Mouse (Mus musculus) CD4-positive, CD25-positive, alpha-beta regulatory T cell, adult 2 months (primary cell): Measurements from ENCODE around the gene Tmem151b.
A peak's percentile ranks its signal among the peaks of the same experiment; 100 is the strongest.

ENCODE experiments used
- DNase-seq: peaks from one replicate; pipeline ENCODE4 v3.0.0-alpha.2; 2012; ENCODE audit warnings: low read depth, low spot score

The Tmem151b gene

DNA sequence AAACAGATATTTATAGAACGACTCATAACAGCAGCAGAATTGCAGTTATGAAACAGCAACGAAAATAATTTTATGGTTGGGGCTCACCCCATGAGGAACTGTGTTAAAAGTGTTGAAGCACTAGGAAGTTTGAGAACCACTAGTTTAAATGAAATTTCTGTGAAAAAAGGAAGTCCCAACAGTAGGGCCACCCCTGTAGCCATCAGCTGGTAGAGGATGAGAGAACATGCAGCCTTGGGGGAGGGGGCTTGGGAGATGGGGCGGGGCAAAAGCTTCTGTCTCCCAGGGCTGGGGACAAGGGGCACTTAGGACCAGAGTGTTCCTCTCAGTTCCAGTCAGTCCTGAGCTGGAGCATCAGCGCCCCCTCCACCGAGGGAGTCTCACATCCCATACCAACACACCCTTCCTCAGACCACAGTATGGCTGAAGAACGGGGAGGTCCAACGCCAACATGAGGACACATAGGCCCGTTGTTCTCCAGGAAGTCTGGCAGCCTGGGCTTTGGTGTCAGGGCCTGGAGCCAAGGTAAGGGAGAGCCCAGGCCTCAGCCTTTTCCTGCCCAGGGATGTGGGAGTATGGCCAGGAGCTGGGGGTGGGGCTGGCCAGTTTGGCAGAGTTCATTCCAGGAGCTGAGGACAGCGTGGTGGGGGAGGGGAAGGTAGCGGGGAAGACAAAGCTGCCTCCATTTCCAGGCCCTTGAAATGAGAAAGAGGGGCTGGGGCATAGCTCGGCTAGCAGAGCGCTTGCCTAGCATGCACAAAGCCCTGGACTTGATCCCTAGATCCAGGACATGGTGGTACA is 34.8 kb upstream of the Tmem151b start:
- DNase-seq: no peak

DNA sequence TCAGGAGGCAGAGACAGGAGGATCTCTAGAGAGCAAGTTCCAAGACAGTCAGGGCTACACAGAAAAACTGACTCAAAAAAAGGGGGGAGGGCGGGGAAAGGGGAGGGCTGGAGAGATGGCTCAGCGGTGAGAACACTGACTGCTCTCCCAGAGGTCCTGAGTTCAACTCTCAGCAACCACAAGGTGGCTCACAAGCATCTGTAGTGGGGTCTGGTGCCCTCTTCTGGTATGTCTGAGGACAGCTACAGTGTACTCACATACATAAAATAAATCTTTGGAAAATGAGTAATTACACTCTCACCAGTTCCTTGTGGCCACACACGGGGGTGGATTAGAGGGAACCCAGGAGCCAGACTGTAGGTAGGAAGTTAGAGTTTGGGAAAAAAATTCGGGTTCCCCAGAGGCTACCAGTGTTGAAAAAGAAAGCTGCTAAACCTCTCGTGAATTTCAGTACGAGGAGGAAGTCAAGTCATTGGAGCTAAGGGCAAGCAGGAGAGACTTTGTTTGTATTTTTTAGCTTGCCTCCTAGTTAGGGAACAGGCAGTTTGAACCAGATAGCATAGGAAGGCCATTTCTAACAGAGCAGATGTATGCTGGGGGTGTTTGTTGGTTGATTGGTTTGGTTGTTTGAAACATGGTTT is 33.4 kb upstream of the Tmem151b start:
- DNase-seq: peak; percentile 76

- DNase-seq: no peak
These were observed 32.7 kb upstream of the Tmem151b start for GRCm38 (mm10) chr17:45582188-45582587.

DNA sequence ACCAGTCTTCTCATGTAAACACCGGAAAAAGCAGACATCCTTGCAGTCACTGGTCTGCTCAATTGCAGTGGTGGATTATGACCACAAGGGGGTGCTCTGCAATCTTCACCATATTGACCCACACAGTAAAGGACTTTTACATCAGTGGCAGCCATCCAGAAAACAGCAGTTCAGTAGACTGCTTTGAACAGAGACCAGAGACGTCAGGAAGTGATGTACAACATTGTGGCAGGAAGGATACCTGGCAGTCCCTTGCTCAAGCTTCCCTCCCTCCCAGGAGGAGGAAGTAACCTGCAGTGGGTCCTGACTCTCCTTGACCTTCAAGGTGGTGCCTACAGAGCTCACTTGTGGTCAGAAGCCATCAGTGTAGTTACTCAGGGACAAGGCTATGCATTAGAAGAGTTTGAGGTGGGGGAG is 32.1 kb upstream of the Tmem151b start:
- DNase-seq: peak; percentile 90

GRCm38 (mm10) chr17:45580958-45581477 is 31.5 kb upstream of the Tmem151b start:
- DNase-seq: no peak

DNA sequence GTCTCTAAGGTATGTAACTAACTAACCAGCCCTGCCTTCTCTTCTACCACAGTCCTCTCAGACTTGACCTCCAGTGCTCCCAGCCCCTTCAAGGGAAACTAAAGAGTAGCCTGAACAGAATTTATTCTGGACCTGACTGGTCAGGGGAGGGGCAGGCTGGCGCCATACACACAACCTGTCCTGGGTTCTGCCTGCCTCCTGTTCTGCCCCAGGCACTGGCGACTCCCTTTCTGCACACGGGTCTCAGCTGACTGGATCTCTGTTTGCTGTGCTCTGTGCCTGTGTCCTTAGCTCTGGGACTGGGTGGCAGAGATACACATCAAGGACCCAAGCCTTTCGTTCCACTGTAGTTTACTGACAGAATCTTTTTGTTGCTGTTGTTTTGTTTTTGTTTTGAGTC is 30.1 kb upstream of the Tmem151b start:
- no peak for DNase-seq

GRCm38 (mm10) chr17:45578843-45579242 is 29.4 kb upstream of the Tmem151b start:
- peak; percentile 73 for DNase-seq

DNA sequence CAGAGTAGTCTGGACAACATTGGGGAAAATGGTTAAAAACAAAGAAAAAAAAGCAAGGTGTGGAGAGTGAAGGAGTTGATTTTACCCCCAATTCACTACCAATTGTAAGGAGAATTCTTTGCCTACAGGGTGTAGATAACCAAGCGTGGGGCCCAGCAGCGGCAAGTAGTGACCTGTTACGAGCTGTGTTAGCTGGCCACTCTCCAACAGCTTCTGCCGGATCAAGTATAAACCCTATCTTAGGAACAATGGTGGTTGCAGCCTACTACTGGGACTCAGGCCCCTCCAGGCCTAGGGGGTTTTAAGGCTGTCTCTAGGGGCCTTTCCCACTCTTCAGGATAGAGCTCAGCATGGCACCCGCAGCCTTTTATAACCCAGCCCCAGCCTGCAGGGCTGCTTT is 28.8 kb upstream of the Tmem151b start:
- no peak for DNase-seq

GRCm38 (mm10) chr17:45575123-45575897 is 25.8 kb upstream of the Tmem151b start:
- no peak for DNase-seq

DNA sequence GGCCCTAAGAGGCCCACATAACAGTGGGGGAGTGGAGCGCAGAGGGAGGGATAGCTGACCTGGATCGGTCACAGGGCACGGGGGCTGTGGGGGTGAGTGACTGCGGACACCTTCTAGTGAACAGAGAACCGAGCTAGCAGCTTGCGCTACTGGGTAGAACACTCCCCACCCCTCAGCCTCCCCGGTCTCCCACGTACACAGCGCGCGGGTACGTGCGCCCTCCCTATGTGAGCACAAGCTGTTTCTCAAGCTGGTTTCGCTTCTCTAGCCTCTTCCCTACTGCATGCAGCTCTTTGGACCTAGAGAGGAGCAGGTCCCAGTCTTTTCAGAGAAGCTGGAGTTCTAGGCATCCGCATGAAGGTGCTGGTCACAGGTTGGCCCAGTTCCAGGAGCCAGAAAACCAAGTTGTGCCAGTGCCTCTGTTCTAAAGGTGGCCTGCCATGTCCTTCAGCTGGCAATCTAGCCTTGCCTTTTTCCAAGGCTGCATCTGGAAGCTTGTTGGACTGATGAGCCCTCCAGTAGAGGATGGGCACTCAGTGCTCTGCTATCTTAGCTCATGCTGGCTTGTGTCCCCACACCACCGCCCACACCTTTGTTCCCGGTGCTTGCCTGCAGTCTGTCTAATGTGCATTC is 24.8 kb upstream of the Tmem151b start:
- DNase-seq: peak; percentile 87

DNA sequence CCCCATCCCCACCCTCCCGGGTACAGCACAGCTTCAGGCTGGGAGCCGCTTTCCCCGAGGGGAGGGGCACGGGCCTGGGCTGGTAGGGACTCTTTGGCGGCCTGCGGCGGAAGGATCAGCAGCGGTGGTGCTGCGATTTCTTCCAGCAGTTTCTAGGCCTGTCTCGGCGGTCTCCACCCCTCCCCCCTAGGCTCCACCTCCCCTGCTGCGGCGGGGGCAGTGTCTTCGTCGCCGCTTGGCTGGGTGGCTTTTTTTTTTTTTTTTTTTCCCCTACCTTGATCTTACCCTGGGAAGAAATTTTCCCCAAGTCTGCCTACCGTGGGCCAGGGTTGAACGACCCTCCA is 24.3 kb upstream of the Tmem151b start:
- DNase-seq: peak; percentile 98

GRCm38 (mm10) chr17:45573087-45573779 is 23.8 kb upstream of the Tmem151b start, which contains the start of gene Hsp90ab1:
Gene Hsp90ab1 (minus strand): TSS chr17:45573271.
- DNase-seq: peak; percentile 99

- peak; percentile 86 for DNase-seq
These were observed 22.9 kb upstream of the Tmem151b start for GRCm38 (mm10) chr17:45572103-45573086.

- peak; percentile 42 for DNase-seq
These were observed 20.5 kb upstream of the Tmem151b start for GRCm38 (mm10) chr17:45569999-45570398.

GRCm38 (mm10) chr17:45568990-45569389 is 19.5 kb upstream of the Tmem151b start:
- DNase-seq: peak; percentile 26

GRCm38 (mm10) chr17:45567162-45567601 is 17.7 kb upstream of the Tmem151b start:
- no peak for DNase-seq

DNA sequence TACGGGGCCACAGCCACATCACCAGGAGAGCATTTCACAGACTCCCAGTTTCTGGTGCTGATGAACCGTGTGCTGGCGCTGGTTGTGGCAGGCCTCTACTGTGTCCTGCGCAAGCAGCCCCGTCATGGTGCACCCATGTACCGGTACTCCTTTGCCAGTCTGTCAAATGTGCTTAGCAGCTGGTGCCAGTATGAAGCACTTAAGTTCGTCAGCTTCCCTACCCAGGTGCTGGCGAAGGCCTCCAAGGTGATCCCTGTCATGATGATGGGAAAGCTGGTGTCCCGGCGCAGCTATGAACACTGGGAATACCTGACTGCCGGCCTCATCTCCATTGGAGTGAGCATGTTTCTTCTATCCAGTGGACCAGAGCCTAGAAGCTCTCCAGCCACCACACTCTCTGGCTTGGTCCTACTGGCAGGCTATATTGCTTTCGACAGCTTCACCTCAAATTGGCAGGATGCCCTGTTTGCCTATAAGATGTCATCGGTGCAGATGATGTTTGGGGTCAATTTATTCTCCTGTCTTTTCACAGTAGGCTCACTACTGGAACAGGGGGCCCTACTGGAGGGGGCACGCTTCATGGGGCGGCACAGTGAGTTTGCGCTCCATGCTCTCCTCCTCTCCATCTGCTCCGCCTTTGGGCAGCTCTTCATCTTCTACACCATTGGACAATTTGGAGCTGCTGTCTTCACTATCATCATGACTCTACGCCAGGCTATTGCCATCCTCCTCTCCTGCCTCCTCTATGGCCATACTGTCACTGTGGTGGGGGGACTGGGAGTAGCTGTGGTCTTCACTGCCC is 17.1 kb upstream of the Tmem151b start:
- no peak for DNase-seq

GRCm38 (mm10) chr17:45566031-45566359 is 16.5 kb upstream of the Tmem151b start:
- no peak for DNase-seq

DNA sequence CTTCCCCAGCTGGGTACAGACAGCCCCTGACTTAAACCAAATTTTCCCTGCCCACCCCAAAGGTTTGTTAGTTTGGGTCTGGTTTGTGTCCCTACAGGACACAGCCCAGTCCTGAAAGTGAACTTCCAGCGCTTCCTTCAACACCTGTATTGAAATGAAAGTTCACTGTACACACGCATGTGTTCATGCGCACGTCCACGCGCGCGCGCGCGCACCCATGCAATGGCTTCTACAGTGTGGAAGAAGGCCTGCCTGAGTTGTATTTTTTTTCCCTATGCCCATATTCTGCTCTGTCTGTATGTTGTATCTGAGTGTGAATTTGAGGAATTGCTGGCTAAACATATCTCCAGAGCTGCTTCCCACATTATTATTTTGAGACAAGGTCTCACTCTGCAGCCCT is 15.6 kb upstream of the Tmem151b start:
- DNase-seq: no peak
